Mouse (Mus musculus): ENCODE measurements around the gene Nxnl2.

DNA sequence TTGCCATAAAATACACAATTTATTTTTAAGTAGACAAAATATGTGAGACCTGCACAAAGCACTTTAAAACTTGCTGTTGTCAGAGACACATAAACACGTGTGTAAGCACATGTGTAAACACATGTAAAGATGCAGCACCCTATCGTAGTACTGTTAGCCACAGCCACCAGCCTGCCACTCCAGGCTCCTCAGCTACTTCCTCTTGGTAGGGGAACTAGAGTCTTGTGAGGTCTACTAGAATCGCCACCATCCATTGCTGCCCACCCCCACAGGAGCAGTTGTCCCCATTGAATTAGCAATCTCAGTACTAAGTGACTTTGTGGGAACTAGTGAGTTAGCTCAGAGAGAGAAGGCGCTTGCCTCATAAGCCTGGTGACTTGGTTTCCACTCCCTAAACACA is 34.5 kb upstream of the Nxnl2 start:
- TF ChIP-seq POLR2A (IDR thresholded peaks at IDR 0.05; ENCODE audit: borderline replicate concordance, low read depth, low read length) (no peak), CTCF (IDR thresholded peaks at IDR 0.05; ENCODE audit: low read depth, low read length) (no peak)
